Mouse (Mus musculus): ENCODE data around the gene Kdm4a. TPM values are rescaled to one million over a fixed set of nuclear protein-coding genes. Genes with fewer than 3 reads are reported as not detected.

Gene Kdm4a
- polyA plus RNA-seq, 1 experiment from 2014 or later: 20.3 TPM

DNA sequence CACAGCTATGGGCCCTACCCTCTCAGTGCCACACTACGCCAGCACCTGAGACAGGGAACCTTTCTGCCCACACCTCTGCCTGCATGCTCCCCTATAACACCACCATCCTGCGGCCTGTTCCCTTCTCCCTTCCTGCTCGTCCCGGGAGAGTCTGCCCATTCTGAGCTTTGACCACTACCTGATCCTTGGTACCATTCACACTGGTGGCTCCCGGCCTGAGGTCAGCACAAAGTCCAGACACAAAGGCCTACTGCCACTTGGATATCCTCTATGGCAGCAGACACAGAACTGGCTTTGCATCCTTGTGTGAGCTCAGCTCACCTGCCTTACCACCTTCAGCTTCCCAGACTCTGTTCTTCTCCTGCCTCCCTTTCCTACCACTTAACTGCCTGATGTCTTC lies 38.7 kb upstream of the Kdm4a start:
- Histone ChIP-seq H3K36me3 (ENCODE audit: insufficient read depth, low read length) (peaks cover 20% of the 10 kb centered on the region; the same call in 1 of the 2 replicates), H3K4me2 (replicated peaks; ENCODE audit: low read depth, low read length) (no peak overlapping the region), H3K27ac (ENCODE audit: low read length) (no peak overlapping the region), H3K4me1 (ENCODE audit: insufficient read depth, low read depth, low read length) (no peaks in the 10 kb centered on the region), H3K27me3 (replicated peaks; ENCODE audit: insufficient read depth, low read length) (no peaks in the 10 kb centered on the region), H3K9me3 (ENCODE audit: low read length) (no peaks in the 10 kb centered on the region), H3K4me3 (ENCODE audit: low read depth, low read length) (no peak overlapping the region), H3K9ac (replicated peaks; ENCODE audit: low read depth) (no peak overlapping the region)
- DNase-seq (ENCODE audit: low spot score): no peak
- WGBS: 87% methylated on average over 5 of the region's 5 CpGs
- no peak for TF ChIP-seq EP300 (IDR thresholded peaks at IDR 0.05)
- no peak for TF ChIP-seq CTCF (IDR thresholded peaks at IDR 0.05)
- ATAC-seq: no peak

- no peak overlapping the region for H3K4me2 ChIP-seq (replicated peaks; ENCODE audit: low read depth, low read length)
- H3K4me3 ChIP-seq (ENCODE audit: low read depth, low read length): no peak overlapping the region
- ATAC-seq (peak; percentile 37; the same call in 1 of the 2 replicates), DNase-seq (ENCODE audit: low spot score) (peak; percentile 59)
- no peak overlapping the region for H3K27ac ChIP-seq (ENCODE audit: low read length)
- 76% methylated on average over 17 of the region's 17 CpGs for WGBS
- TF ChIP-seq CTCF (IDR thresholded peaks at IDR 0.05) (peak; percentile 92), EP300 (IDR thresholded peaks at IDR 0.05) (no peak)
- H3K36me3 ChIP-seq (ENCODE audit: insufficient read depth, low read length): peaks cover 32% of the 10 kb centered on the region
- no peaks in the 10 kb centered on the region for H3K9me3 ChIP-seq (ENCODE audit: low read length)
- no peaks in the 10 kb centered on the region for H3K27me3 ChIP-seq (replicated peaks; ENCODE audit: insufficient read depth, low read length)
- H3K9ac ChIP-seq (replicated peaks; ENCODE audit: low read depth): no peak overlapping the region
- no peaks in the 10 kb centered on the region for H3K4me1 ChIP-seq (ENCODE audit: insufficient read depth, low read depth, low read length)
These were observed 37.1 kb upstream of the Kdm4a start for GRCm38 (mm10) chr4:118216726-118217595.

DNA sequence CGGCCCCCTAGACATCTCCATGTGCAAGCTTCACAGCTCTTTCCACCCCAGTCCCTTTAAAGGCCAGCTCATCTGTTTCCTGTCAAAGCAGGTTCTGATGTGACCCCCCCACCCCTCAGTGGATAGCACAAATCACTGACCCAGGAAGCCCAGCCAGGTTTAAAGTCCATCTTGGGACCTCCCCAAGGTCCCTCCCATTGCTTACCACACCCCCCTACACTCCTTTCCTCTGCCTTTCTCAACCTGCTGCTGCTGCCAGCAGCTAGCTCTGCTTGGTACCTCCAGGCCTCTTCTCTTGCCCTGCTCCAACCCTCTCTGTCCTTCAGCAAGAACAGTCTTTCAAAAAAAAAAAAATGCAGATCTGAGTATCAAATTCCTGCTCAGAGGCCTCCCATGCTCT lies 35.0 kb upstream of the Kdm4a start:
- no peak overlapping the region for H3K4me3 ChIP-seq (ENCODE audit: low read depth, low read length)

GRCm38 (mm10) chr4:118206918-118207640 lies 27.2 kb upstream of the Kdm4a start:
- no peak overlapping the region for H3K9ac ChIP-seq (replicated peaks; ENCODE audit: low read depth)
- H3K9me3 ChIP-seq (ENCODE audit: low read length): no peaks in the 10 kb centered on the region
- ATAC-seq: peak; percentile 60
- no peaks in the 10 kb centered on the region; the same call in 1 of the 2 replicates for H3K36me3 ChIP-seq (ENCODE audit: insufficient read depth, low read length)
- no peak for TF ChIP-seq EP300 (IDR thresholded peaks at IDR 0.05)
- TF ChIP-seq CTCF (IDR thresholded peaks at IDR 0.05): peak; percentile 55
- H3K27ac ChIP-seq (ENCODE audit: low read length): no peak overlapping the region
- WGBS: 66% methylated on average over 10 of the region's 10 CpGs
- no peak for DNase-seq (ENCODE audit: low spot score)
- H3K4me3 ChIP-seq (ENCODE audit: low read depth, low read length): no peak overlapping the region
- no peak overlapping the region for H3K4me2 ChIP-seq (replicated peaks; ENCODE audit: low read depth, low read length)
- no peaks in the 10 kb centered on the region for H3K27me3 ChIP-seq (replicated peaks; ENCODE audit: insufficient read depth, low read length)
- no peaks in the 10 kb centered on the region for H3K4me1 ChIP-seq (ENCODE audit: insufficient read depth, low read depth, low read length)

More for the DNA sequence above, 35.0 kb upstream of the Kdm4a start:
- TF ChIP-seq EP300 (IDR thresholded peaks at IDR 0.05) (no peak), CTCF (IDR thresholded peaks at IDR 0.05) (no peak)
- ATAC-seq: no peak
- no peak for DNase-seq (ENCODE audit: low spot score)
- Histone ChIP-seq H3K27ac (ENCODE audit: low read length) (no peak overlapping the region), H3K27me3 (replicated peaks; ENCODE audit: insufficient read depth, low read length) (no peaks in the 10 kb centered on the region), H3K4me1 (ENCODE audit: insufficient read depth, low read depth, low read length) (no peaks in the 10 kb centered on the region), H3K36me3 (ENCODE audit: insufficient read depth, low read length) (peaks cover 32% of the 10 kb centered on the region), H3K9ac (replicated peaks; ENCODE audit: low read depth) (no peak overlapping the region), H3K4me2 (replicated peaks; ENCODE audit: low read depth, low read length) (no peak overlapping the region), H3K9me3 (ENCODE audit: low read length) (no peaks in the 10 kb centered on the region)
- 93% methylated on average over 1 of the region's 1 CpGs for WGBS

GRCm38 (mm10) chr4:118205906-118206305 lies 26.1 kb upstream of the Kdm4a start:
- no peak overlapping the region for H3K9ac ChIP-seq (replicated peaks; ENCODE audit: low read depth)

GRCm38 (mm10) chr4:118199093-118199492 lies 19.2 kb upstream of the Kdm4a start:
- no peak overlapping the region for H3K9ac ChIP-seq (replicated peaks; ENCODE audit: low read depth)
- H3K27me3 ChIP-seq (replicated peaks; ENCODE audit: insufficient read depth, low read length): no peaks in the 10 kb centered on the region
- no peak for DNase-seq (ENCODE audit: low spot score)
- no peaks in the 10 kb centered on the region for H3K9me3 ChIP-seq (ENCODE audit: low read length)
- no peaks in the 10 kb centered on the region for H3K36me3 ChIP-seq (ENCODE audit: insufficient read depth, low read length)
- ATAC-seq: no peak
- 89% methylated on average over 2 of the region's 2 CpGs for WGBS
- H3K4me1 ChIP-seq (ENCODE audit: insufficient read depth, low read depth, low read length): no peaks in the 10 kb centered on the region
- no peak overlapping the region for H3K4me3 ChIP-seq (ENCODE audit: low read depth, low read length)
- no peak overlapping the region for H3K4me2 ChIP-seq (replicated peaks; ENCODE audit: low read depth, low read length)
- TF ChIP-seq EP300 (IDR thresholded peaks at IDR 0.05): no peak
- no peak for TF ChIP-seq CTCF (IDR thresholded peaks at IDR 0.05)
- H3K27ac ChIP-seq (ENCODE audit: low read length): no peak overlapping the region

More at GRCm38 (mm10) chr4:118205906-118206305, 26.1 kb upstream of the Kdm4a start:
- ATAC-seq (no peak), DNase-seq (ENCODE audit: low spot score) (no peak)
- H3K27me3 ChIP-seq (replicated peaks; ENCODE audit: insufficient read depth, low read length): no peaks in the 10 kb centered on the region
- H3K4me2 ChIP-seq (replicated peaks; ENCODE audit: low read depth, low read length): no peak overlapping the region
- 68% methylated on average over 2 of the region's 2 CpGs for WGBS
- H3K4me1 ChIP-seq (ENCODE audit: insufficient read depth, low read depth, low read length): no peaks in the 10 kb centered on the region
- H3K9me3 ChIP-seq (ENCODE audit: low read length): no peaks in the 10 kb centered on the region
- H3K36me3 ChIP-seq (ENCODE audit: insufficient read depth, low read length): no peaks in the 10 kb centered on the region; the same call in 1 of the 2 replicates
- H3K27ac ChIP-seq (ENCODE audit: low read length): no peak overlapping the region
- H3K4me3 ChIP-seq (ENCODE audit: low read depth, low read length): no peak overlapping the region
- TF ChIP-seq CTCF (IDR thresholded peaks at IDR 0.05) (no peak), EP300 (IDR thresholded peaks at IDR 0.05) (no peak)
